Mouse (Mus musculus): Measurements from ENCODE around the gene Zfp141. TPM values are rescaled to one million over a fixed set of nuclear protein-coding genes. Genes with fewer than 3 reads are reported as not detected.

Zfp141 gene
- polyA plus RNA-seq, 1 experiment = 0.98 TPM

- no peak overlapping the region for H3K4me3 ChIP-seq (replicated peaks)
- H3K27me3 ChIP-seq (replicated peaks) = no peaks in the 10 kb centered on the region
- TF ChIP-seq FLI1 (IDR thresholded peaks at IDR 0.05; ENCODE audit: low read length) = no peak
- TF ChIP-seq GATA1 (IDR thresholded peaks at IDR 0.05; ENCODE audit: borderline replicate concordance, low read length) = no peak
- no peaks in the 10 kb centered on the region for H3K36me3 ChIP-seq (replicated peaks; ENCODE audit: low read length)
- H3K4me1 ChIP-seq = no peaks in the 10 kb centered on the region
- peaks cover 28% of the 10 kb centered on the region for H3K9me3 ChIP-seq
These were observed 58.2 kb downstream of the Zfp141 start for GRCm38 (mm10) chr7:42447352-42447751.

Other genes with a start within 250 kb of the Zfp141 start
- 2.6 TPM in 1 of 2 replicates, not detected in the other for gene Vmn2r61, start 245.7 kb downstream of the Zfp141 start, polyA plus RNA-seq (2012; ENCODE audit: insufficient read depth, low replicate concordance)
- gene 4933421I07Rik, start 57.6 kb downstream of the Zfp141 start, polyA plus RNA-seq (2012; ENCODE audit: insufficient read depth, low replicate concordance) = not detected in 2 replicates
- gene Gm21028, start 72.8 kb upstream of the Zfp141 start, polyA plus RNA-seq (2012; ENCODE audit: insufficient read depth, low replicate concordance) = not detected in 2 replicates
- not detected in 2 replicates for gene Zfp977, start 86.8 kb upstream of the Zfp141 start, polyA plus RNA-seq (2012; ENCODE audit: insufficient read depth, low replicate concordance)
- 0.32 TPM in 1 of 2 replicates, not detected in the other for gene Zfp976, start 136.8 kb upstream of the Zfp141 start, polyA plus RNA-seq (2012; ENCODE audit: insufficient read depth, low replicate concordance)
- 0.16 TPM in 1 of 2 replicates, not detected in the other for gene Zfp975, start 187.0 kb upstream of the Zfp141 start, polyA plus RNA-seq (2012; ENCODE audit: insufficient read depth, low replicate concordance)
- gene Gm17067, start 221.3 kb upstream of the Zfp141 start, polyA plus RNA-seq (2012; ENCODE audit: insufficient read depth, low replicate concordance) = not detected in 2 replicates

All from megakaryocyte, embryonic 14.5 days (primary cell).